In the genomic region with DNA sequence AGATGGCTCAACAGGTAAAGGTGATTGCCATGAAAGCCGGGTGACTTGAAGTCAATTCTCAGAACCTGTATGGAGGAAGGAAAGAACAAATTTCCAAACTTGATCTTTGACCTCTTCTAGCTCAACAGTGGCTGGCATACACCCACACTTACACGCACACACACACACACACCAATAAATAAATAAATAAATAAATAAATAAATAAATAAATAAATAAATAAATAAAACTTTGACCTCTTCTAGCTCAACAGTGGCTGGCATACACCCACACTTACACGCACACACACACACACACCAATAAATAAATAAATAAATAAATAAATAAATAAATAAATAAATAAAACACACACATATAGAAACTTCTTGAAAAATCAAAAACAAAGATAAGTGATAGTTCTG, we compare ENCODE assay signal across 7 mouse cellular contexts.
DNase-seq lines count a peak whose midpoint lies in the region; ATAC-seq and TF ChIP-seq lines count a peak whose summit lies in the region.
"Not testable (repeated sequence)": the region's sequence is repeated elsewhere in the genome, so short reads cannot be mapped to it uniquely, and the experiment has no call there.

No protein-coding gene starts in this region.

- WGBS in embryonic facial prominence, embryonic 13.5 days, result 92% methylated on average over 3 of the region's 3 CpGs
- WGBS in hindbrain, embryonic 16.5 days, result 94% methylated on average over 3 of the region's 3 CpGs
- 93% methylated on average over 3 of the region's 3 CpGs for WGBS in kidney, postnatal 0 days
- 99% methylated on average over 3 of the region's 3 CpGs for WGBS in limb, embryonic 15.5 days
- 94% methylated on average over 3 of the region's 3 CpGs for WGBS in midbrain, embryonic 13.5 days
- 92% methylated on average over 3 of the region's 3 CpGs for WGBS in midbrain, postnatal 0 days
- 96% methylated on average over 3 of the region's 3 CpGs for WGBS in neural tube, embryonic 15.5 days

- H3K4me3 ChIP-seq in embryonic facial prominence, embryonic 13.5 days; hindbrain, embryonic 16.5 days (ENCODE audit: low read length); kidney, postnatal 0 days (replicated peaks; ENCODE audit: low read depth, low read length); limb, embryonic 15.5 days; midbrain, embryonic 13.5 days (replicated peaks); midbrain, postnatal 0 days (ENCODE audit: low read depth, low read length); neural tube, embryonic 15.5 days (replicated peaks): not testable (repeated sequence)

- H3K9me3 ChIP-seq in embryonic facial prominence, embryonic 13.5 days; hindbrain, embryonic 16.5 days (ENCODE audit: control insufficient read depth, low read length); kidney, postnatal 0 days (replicated peaks; ENCODE audit: low read length); limb, embryonic 15.5 days; midbrain, embryonic 13.5 days; midbrain, postnatal 0 days (ENCODE audit: low read length); neural tube, embryonic 15.5 days (replicated peaks): not testable (repeated sequence)

- 0 out of 2 replicates have a peak, but pooled peaks have one; percentile 56 for ATAC-seq in embryonic facial prominence, embryonic 13.5 days (ENCODE audit: insufficient number of reproducible peaks, insufficient read depth, low FRiP score, low TSS enrichment, low read depth)
- 0 out of 2 replicates have a peak, but pooled peaks have one; percentile 35 for ATAC-seq in hindbrain, embryonic 16.5 days
- 0 out of 2 replicates have a peak, but pooled peaks have one; percentile 25 for ATAC-seq in kidney, postnatal 0 days (replicated peaks; ENCODE audit: low FRiP score, low read depth)
- peak; percentile 48; the same call in 1 of the 2 replicates for ATAC-seq in limb, embryonic 15.5 days (ENCODE audit: insufficient number of reproducible peaks, low FRiP score, low TSS enrichment, low read depth)
- ATAC-seq in midbrain, embryonic 13.5 days, result peak; percentile 28; the same call in 1 of the 2 replicates
- peak; percentile 16; the same call in 1 of the 2 replicates for ATAC-seq in midbrain, postnatal 0 days (ENCODE audit: low FRiP score)
- ATAC-seq in neural tube, embryonic 15.5 days (ENCODE audit: low FRiP score), result peak; percentile 35; the same call in 1 of the 2 replicates

- H3K4me1 ChIP-seq in embryonic facial prominence, embryonic 13.5 days; hindbrain, embryonic 16.5 days (ENCODE audit: control insufficient read depth, insufficient read depth, low read depth, low read length); kidney, postnatal 0 days (replicated peaks; ENCODE audit: insufficient read depth, low read length); limb, embryonic 15.5 days; midbrain, postnatal 0 days (ENCODE audit: insufficient read depth, low read length): not testable (repeated sequence)
- H3K4me1 ChIP-seq in midbrain, embryonic 13.5 days (replicated peaks), result peaks cover 12% of the 10 kb centered on the region
- peaks cover 18% of the 10 kb centered on the region for H3K4me1 ChIP-seq in neural tube, embryonic 15.5 days

- not testable (repeated sequence) for H3K36me3 ChIP-seq in embryonic facial prominence, embryonic 13.5 days; hindbrain, embryonic 16.5 days (ENCODE audit: control insufficient read depth, insufficient read depth, low read length); kidney, postnatal 0 days (ENCODE audit: insufficient read depth, low read length); limb, embryonic 15.5 days; midbrain, postnatal 0 days (ENCODE audit: insufficient read depth, low read length); neural tube, embryonic 15.5 days
- H3K36me3 ChIP-seq in midbrain, embryonic 13.5 days, result peaks cover 18% of the 10 kb centered on the region

- H3K27ac ChIP-seq in embryonic facial prominence, embryonic 13.5 days; hindbrain, embryonic 16.5 days (ENCODE audit: low read depth, low read length); kidney, postnatal 0 days; limb, embryonic 15.5 days; midbrain, embryonic 13.5 days; midbrain, postnatal 0 days (ENCODE audit: low read depth, low read length); neural tube, embryonic 15.5 days (replicated peaks): not testable (repeated sequence)

- not testable (repeated sequence) for H3K9ac ChIP-seq in embryonic facial prominence, embryonic 13.5 days; hindbrain, embryonic 16.5 days (ENCODE audit: low read depth, low read length); kidney, postnatal 0 days (ENCODE audit: low read depth, low read length); limb, embryonic 15.5 days; midbrain, embryonic 13.5 days (replicated peaks); midbrain, postnatal 0 days (replicated peaks; ENCODE audit: low read length, poor library complexity, severe bottlenecking); neural tube, embryonic 15.5 days (replicated peaks)

- TF ChIP-seq CTCF in kidney, postnatal 0 days (IDR thresholded peaks at IDR 0.05; ENCODE audit: low read depth); midbrain, postnatal 0 days (IDR thresholded peaks at IDR 0.05): not testable (repeated sequence)

- not testable (repeated sequence) for H3K4me2 ChIP-seq in embryonic facial prominence, embryonic 13.5 days; hindbrain, embryonic 16.5 days (ENCODE audit: low read length); kidney, postnatal 0 days (ENCODE audit: low read length); limb, embryonic 15.5 days; midbrain, embryonic 13.5 days (replicated peaks); midbrain, postnatal 0 days (ENCODE audit: low read depth, low read length, poor library complexity, severe bottlenecking); neural tube, embryonic 15.5 days

- H3K27me3 ChIP-seq in embryonic facial prominence, embryonic 13.5 days; hindbrain, embryonic 16.5 days (replicated peaks; ENCODE audit: control insufficient read depth, insufficient read depth, low read length); kidney, postnatal 0 days (ENCODE audit: insufficient read depth, low read length); limb, embryonic 15.5 days; midbrain, embryonic 13.5 days; midbrain, postnatal 0 days (ENCODE audit: insufficient read depth, low read length); neural tube, embryonic 15.5 days (replicated peaks): not testable (repeated sequence)

- not testable (repeated sequence) for DNase-seq in kidney, postnatal 0 days (ENCODE audit: low spot score); midbrain, postnatal 0 days (ENCODE audit: low spot score)
